Mouse (Mus musculus) cerebellum, postnatal 10 days (tissue): Measurements from ENCODE around the gene Zfp536.
A peak's percentile ranks its signal among the peaks of the same experiment; 100 is the strongest.
"Not testable (repeated sequence)": the region's sequence is repeated elsewhere in the genome, so short reads cannot be mapped to it uniquely, and the experiment has no call there.

Experiments used
- DNase-seq, 2 experiments: peaks; one replicate each; pipeline ENCODE4 v3.0.0; 2021; ENCODE audit warnings: mixed read lengths in 2 of 2

Zfp536 gene

DNA sequence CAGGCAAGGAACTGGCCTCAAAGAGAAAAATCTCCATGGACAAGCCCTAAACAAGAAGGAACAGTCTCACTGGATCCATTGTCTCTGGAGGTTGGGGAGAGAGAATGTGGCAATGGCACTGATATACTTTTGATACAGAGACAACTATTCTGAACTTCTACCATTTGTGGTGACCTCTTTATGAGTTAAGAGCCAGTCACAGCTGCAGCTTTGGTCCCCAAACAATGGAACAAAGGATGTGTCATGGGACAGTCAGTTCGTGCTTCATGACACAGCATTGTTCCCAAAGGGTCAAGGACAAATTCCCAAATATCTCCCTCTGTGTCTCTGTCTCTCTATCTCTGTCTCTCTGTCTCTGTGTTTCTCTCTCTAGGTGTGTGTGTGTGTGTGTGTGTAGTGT lies 20.4 kb downstream of the Zfp536 start:
- no peak for DNase-seq

DNA sequence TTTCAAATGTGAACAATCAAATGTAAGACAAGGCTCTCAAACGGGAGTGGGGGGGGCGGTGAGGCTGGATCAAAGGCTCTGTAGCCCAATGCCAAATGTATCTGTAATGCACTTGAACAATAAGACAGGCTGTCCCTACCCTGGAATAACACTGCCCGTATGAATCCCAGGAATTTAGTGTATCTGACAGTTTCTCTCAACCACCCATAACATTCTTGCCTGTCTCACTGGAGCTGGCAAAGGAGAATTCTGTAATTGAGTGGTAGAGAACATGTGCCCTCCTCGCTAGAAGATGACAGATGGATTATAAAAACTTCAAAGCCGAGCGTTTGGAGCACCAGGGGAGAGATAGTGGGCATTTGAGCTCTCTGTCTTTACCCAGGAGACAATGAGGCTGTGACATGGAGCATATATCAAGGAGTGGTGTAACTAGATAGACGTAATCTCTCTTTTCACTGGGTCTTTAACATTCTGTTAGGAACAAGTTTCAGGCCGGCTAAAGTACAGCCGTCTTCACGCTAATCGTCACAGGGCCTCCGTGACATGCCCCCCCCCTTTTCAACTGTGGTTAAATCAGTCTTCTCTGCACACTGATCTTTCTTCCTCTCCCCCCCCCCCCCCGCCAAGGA lies 27.2 kb downstream of the Zfp536 start:
- DNase-seq: peak; percentile 39 to 50

DNA sequence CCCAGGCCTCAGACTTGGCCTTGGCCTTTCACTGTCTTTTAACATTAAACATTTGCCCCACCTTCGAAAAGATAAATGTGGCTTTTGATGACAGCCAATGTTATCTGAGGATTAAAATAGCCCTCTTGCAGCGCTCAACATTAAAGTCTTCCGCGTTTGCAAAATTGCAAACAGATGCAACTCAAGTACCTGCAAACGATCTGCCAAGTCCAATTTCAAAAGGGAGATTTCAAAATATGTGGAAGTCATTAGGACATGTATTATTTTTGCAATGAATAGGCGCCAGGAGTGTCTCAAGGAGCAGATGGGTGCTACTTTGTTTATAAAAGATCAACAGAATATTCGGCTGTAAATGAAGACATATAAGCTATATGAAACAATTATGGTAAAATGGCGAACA lies 30.1 kb downstream of the Zfp536 start:
- DNase-seq: no peak

GRCm38 (mm10) chr7:37737191-37737590 lies 36.2 kb downstream of the Zfp536 start:
- no peak for DNase-seq

GRCm38 (mm10) chr7:37736413-37736720 lies 37.1 kb downstream of the Zfp536 start:
- DNase-seq: no peak

DNA sequence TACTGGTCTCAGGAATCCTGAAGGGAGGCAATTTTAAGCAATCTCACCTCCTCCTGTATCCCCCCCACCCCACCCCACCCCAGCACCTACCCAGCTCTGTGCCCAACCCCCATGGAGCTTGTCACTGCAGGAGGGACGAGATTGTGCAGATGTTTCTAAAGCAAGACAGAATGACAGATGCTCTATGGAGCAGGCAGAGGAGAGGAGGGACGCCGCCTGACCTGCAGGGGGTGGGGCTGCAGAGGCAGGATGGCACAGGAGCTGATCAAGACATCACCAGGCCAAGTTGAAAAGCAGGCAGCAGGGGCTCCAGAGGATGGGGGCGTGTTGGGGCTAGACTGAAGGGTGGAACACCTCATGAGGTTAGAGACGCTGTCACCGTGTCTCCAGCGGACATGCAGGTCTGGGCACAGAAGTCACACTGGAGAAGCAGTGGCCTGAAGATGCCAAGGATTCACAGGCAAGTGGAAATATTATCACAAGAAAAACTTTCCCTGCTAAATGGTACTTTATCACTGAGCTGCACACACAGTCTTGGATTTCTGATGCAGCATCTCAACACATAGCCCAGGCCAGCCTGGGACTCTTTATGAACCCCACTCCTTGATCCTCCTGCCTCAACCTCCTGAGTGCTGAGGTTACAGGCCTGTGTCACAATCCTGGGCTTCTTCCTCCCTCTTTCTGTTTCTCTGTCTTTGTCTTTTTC lies 37.6 kb downstream of the Zfp536 start:
- DNase-seq: peak in 1 of 2 experiments; percentile 31

- peak; percentile 39 to 45 for DNase-seq
Observed at GRCm38 (mm10) chr7:37735101-37735500, 38.3 kb downstream of the Zfp536 start.

DNA sequence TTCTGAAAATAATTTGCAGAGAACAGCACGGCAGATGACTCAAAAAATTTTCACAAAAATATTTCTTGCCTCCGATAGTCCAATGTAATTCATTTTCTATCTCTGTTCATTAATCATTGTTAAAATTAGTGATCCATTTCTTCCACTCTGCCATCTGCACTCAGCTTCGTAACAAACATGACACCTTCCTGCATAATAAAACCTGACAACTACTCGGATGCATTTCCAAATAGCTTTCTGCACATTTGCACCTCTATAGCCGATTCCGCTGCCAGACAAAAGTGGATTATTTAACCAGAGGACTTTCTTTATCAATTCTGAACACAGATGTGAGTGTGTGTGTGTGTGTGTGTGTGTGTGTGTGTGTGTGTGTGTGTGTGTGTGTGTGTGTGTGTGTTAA lies 38.9 kb downstream of the Zfp536 start:
- DNase-seq: no peak

DNA sequence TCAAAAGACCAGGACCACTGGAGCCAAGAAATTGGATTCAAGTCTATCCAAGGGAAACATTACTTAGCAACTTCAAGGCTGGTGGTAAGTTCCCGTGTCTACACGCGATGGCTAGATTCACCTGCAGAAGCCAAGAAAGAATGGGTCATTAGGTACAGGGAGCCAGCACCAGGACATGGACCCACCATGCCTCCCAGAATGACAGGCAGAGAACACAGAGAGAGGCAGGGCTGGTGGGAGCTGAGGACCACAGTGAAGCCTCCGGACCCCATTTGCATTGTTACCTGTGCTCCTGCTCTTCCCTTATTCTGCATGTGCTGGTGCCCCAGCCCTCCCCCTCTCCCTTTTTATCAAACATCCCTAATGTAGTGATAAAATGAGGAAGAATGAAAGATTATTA lies 39.4 kb downstream of the Zfp536 start:
- DNase-seq: no peak

DNA sequence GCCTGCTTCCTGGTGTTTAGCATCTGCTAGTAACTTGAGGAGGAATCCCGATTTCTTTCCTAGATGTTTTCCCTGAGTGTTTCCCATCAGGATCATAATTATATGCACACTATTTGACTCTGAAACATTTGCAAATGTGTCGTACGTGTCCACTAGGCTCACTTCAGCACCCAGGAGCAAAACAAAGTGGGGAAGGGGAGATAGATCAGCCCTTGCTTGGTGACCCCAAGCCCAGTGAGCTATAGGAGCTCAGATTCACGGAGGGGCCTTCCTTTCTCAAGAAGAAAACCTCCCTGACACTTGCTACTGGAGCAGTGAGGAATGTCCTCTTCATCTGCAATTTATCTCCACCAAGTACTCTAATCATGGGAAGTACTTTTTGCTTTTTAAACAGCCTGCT lies 40.7 kb downstream of the Zfp536 start:
- no peak for DNase-seq

DNA sequence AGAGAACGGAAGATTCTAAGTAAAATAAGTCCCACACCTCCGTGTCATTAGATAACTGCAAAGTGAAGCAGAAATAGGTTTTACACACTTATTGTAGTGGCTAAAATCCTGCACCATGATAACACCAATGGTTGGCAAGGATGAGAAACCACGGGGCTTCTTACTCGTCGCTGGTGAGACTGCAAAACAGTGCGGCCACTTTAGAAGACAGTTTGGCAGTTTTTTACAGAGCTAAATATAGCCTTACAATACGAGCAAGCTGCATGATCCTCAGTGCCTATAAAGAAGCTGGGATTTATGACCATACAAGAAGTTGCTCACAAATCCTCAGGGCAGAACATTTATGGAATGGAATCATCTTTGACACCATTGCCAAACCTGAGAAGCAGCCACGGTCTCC lies 45.7 kb downstream of the Zfp536 start:
- DNase-seq: no peak

GRCm38 (mm10) chr7:37724002-37724790 lies 49.2 kb downstream of the Zfp536 start:
- no peak for DNase-seq

DNA sequence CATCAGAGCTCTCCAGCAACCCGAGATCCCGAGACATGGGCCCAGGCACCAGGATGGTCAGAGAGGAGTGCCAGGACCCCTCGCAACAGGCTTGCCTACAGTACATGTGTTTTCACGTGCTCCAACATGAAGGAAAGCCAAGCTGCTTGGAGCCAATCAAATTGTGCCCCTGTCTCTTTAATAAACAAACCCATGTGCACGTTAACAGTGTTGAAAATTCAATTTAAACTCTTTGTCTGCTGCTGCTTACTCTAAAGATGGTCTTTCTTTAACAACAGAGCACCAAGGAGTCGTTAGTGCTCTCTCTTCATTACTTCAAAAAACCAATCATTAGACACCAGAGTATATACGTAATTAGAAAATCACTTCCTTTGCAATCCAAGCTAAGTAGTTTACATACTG lies 50.2 kb downstream of the Zfp536 start:
- DNase-seq: peak in 1 of 2 experiments; percentile 25

DNA sequence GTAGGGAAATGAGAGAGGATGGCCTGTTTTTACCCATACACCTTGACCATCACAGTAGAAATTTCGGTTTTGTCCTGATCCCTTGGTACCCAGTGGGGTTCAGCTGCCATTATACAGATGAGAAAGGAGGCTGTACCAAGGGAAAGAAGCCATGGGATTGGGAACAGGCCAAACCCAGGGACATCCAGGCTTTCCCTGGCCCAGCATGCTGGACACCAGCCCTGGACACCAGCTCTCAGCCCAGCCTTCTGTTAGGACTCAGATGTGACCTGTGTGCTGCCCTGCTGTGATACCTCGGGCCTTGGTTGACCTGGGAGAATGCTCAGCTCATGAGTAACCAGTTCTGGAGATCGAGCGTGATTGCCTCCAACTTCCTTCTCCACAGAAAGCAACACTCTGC lies 51.8 kb downstream of the Zfp536 start:
- peak; percentile 47 to 64 for DNase-seq

DNA sequence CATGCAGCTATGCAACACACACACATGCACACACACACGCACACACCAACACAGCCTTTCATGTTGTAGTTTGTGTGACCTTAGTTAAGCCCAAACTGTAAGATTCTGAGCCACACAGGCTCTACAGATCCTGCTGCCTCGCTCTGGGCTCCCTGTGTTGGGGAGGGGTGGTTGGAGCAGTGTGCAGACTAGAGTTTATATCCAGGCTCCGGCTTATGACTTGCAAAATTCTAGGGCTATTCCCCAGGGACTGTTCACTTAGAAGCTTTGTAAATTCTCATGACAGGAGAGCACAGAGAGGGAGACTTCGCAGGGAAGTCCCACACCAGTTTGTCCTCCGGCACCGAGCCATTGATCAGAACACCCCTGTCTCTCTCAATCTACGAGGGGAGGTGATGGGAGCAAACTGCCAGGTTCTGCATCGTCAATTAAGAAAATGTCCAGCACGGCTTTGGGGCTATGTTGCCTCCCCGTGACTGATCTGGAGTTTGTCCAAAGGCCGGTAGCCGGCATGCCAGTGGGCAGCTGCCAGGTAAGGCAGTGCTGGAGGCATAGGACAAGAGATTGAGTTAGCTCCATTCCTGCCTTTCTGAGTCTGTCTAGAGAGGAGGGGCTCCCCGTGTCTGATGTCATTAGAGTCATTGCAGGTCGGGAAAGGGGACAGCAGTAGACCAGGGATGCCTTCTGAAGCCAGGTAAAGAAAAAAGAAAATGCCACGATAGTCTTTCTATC lies 54.6 kb downstream of the Zfp536 start:
- DNase-seq: peak; percentile 70 to 72

DNA sequence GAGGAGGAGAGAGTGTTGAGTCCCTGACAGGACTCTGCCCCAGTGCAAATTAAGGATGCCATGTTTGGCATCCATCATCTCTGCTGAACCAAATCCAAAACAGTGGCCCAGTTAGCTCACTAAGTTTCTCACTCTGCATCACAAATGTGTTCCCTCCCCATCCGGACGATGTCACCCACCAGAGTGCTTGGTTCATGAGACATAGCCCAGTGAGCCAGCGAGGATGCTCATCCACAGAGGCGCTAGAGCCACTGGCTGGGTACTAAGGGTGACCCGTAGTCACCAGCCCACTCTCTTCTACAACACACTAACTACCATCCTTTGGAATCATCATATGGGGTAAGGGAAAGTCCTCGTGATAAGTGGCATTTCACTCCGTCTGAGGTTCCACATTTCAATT lies 56.4 kb downstream of the Zfp536 start:
- no peak for DNase-seq

- peak; percentile 49 to 58 for DNase-seq
Observed at GRCm38 (mm10) chr7:37716626-37717025, 56.8 kb downstream of the Zfp536 start.

- no peak for DNase-seq
Observed at GRCm38 (mm10) chr7:37704464-37704863, 69.0 kb downstream of the Zfp536 start.

DNA sequence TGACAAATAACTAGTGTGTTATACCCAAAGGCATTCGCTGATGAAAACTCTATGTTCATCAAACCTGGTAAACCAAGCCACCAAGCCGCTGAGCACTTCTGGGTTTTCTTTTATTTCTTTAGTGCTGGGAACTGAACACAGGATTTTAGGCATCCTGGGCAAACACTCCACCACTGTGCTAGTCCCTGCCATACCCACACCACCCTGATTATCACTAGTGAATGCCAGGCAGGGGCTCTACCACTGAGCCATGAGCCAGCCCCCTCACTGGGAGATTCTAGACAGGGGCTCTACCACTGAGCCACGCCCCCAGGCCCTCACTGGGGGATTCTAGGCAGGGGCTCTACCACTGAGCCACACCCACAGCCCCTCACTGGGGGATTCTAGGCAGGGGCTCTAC lies 76.1 kb downstream of the Zfp536 start:
- not testable (repeated sequence) for DNase-seq

DNA sequence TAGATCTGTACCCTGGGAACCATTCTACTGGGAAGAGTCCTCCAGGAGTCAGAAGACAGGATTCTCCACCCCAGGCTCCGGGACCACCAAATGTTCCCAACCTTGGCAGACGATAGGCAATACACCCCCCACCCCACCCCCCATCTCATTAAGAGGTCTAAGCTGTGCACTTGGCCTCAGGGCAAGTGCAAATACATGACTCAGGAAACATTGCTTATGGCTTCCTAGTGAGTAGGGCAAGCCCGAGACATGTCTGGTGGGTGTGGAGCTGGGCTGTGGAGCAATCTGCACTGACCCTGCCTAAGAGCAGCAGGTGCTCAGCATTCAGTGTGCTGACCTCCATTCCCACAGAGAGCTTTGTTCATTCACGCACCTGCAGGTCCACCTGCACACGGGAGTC lies 78.4 kb downstream of the Zfp536 start:
- DNase-seq: no peak

DNA sequence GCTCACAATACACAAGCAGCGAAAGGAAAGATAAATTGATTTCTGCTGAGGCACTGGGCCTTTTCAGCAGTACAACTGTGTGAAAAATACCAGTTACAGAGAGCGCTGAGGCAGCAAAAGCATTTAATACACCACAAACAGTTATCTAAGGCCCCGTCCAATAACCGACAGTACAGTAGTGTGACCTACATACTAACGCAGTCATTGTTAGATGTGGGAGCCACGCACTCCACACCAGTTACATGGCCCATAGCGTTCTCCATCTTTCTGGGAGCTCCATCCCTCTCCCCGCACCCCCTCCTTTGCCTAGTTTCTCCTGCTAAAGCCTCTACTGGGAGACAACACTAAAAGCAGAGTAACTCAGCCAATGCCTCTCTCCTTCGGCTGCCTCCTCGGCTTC lies 82.8 kb downstream of the Zfp536 start:
- DNase-seq: peak in 1 of 2 experiments; percentile 52

- DNase-seq: peak; percentile 77 to 82
Observed at GRCm38 (mm10) chr7:37689561-37690305, 83.7 kb downstream of the Zfp536 start.

GRCm38 (mm10) chr7:37689107-37689511 lies 84.3 kb downstream of the Zfp536 start:
- peak; percentile 50 to 58 for DNase-seq
